Mouse (Mus musculus): ENCODE data around the gene Gatm. TPM values are rescaled to one million over a fixed set of nuclear protein-coding genes. Genes with fewer than 3 reads are reported as not detected.

Gene Gatm
- polyA plus RNA-seq, 1 experiment = 1,128 TPM

GRCm38 (mm10) chr2:122561221-122561620 lies 49.9 kb downstream of the Gatm start:
- no peaks in the 10 kb centered on the region for H3K27me3 ChIP-seq (replicated peaks; ENCODE audit: control insufficient read depth, insufficient read depth, low read length)
- TF ChIP-seq POLR2A (IDR thresholded peaks at IDR 0.05; ENCODE audit: low read depth, low read length) = no peak
- no peak for TF ChIP-seq CTCF (conservative IDR thresholded peaks at IDR 0.05; ENCODE audit: insufficient read depth, insufficient read length, low read depth, low read length)
- 91% methylated on average over 5 of the region's 5 CpGs for WGBS
- H3K4me1 ChIP-seq (ENCODE audit: control insufficient read depth, insufficient read depth, low read length) = no peaks in the 10 kb centered on the region
- no peak for DNase-seq
- no peak overlapping the region for H3K27ac ChIP-seq (ENCODE audit: insufficient read depth, low read depth, low read length)
- no peaks in the 10 kb centered on the region for H3K36me3 ChIP-seq (ENCODE audit: control insufficient read depth, insufficient read depth, low read length)
- H3K4me3 ChIP-seq (ENCODE audit: insufficient read depth, low read depth, low read length) = no peak overlapping the region

- Histone ChIP-seq H3K4me1 (ENCODE audit: control insufficient read depth, insufficient read depth, low read length) (no peaks in the 10 kb centered on the region), H3K4me3 (ENCODE audit: insufficient read depth, low read depth, low read length) (no peak overlapping the region), H3K27me3 (replicated peaks; ENCODE audit: control insufficient read depth, insufficient read depth, low read length) (no peaks in the 10 kb centered on the region), H3K36me3 (ENCODE audit: control insufficient read depth, insufficient read depth, low read length) (no peaks in the 10 kb centered on the region), H3K27ac (ENCODE audit: insufficient read depth, low read depth, low read length) (no peak overlapping the region)
- peak; percentile 44 for DNase-seq
- WGBS = 34% methylated on average over 2 of the region's 2 CpGs
- TF ChIP-seq CTCF (conservative IDR thresholded peaks at IDR 0.05; ENCODE audit: insufficient read depth, insufficient read length, low read depth, low read length) = peak; percentile 75
- TF ChIP-seq POLR2A (IDR thresholded peaks at IDR 0.05; ENCODE audit: low read depth, low read length) = no peak
Observed at GRCm38 (mm10) chr2:122558317-122558716, 52.8 kb downstream of the Gatm start.

Other genes starting within 250 kb of the Gatm start
- 14.7 and 16.2 TPM in 2 replicates for gene Shf, start 242.1 kb downstream of the Gatm start, polyA plus RNA-seq (2012; rRNA removed)
- 0.69 and 2.0 TPM in 2 replicates for gene Slc28a2, start 184.8 kb downstream of the Gatm start, polyA plus RNA-seq (2012; rRNA removed)
- 0.07 and 0.20 TPM in 2 replicates for gene Gm14085, start 126.4 kb downstream of the Gatm start, polyA plus RNA-seq (2012; rRNA removed)
- gene AA467197, start 25.7 kb upstream of the Gatm start, polyA plus RNA-seq (2012; rRNA removed) = 0.19 and 0.24 TPM in 2 replicates
- gene Slc30a4, start 91.4 kb upstream of the Gatm start, polyA plus RNA-seq (2012; rRNA removed) = 5.7 and 6.2 TPM in 2 replicates
- gene Bloc1s6, start 127.2 kb upstream of the Gatm start, polyA plus RNA-seq (2012; rRNA removed) = 28.4 and 29.2 TPM in 2 replicates
- 79.1 and 84.5 TPM in 2 replicates for gene Sqor, start 153.9 kb upstream of the Gatm start, polyA plus RNA-seq (2012; rRNA removed)

Data from kidney, adult 2 months (tissue).